18 mouse cellular contexts compared by ENCODE assay signal in the genomic region with DNA sequence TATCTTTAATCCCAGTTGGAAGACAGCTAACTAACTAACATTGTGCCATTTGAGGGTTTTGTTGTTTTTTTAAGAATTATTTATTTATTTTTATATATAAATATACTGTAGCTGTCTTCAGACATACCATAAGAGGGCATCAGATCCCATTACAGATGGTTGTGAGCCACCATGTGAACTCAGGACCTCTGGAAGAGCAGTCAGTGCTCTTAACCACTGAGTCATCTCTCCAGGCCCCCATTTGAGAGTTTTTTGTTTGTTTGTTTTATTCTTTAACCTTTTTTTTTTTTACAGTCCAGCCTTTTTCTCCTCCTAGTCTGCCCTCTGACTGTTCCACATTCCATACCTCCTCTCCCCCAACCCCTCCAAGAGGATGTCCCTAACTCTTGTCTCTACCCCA. TPM values are rescaled to one million over a fixed set of nuclear protein-coding genes. Genes with fewer than 3 reads are reported as not detected.
"Had no signal": no experiment of that assay in that cellular context is flagged by ENCODE, and none has a peak within 500 bp of the region (broad histone marks: within the 10 kb centered on the region; RNA-seq: fewer than 3 reads in every experiment).

No protein-coding gene starts in this region.

- H3K9ac ChIP-seq: liver, embryonic 15.5 days; liver, postnatal 0 days; lung, embryonic 15.5 days; midbrain, embryonic 12.5 days; neural tube, embryonic 12.5 days; stomach, embryonic 15.5 days had no signal

- DNase-seq: liver, postnatal 0 days; lung, adult 2 months; lung, postnatal 14 days; lung, postnatal 36 days; midbrain, embryonic 14.5 days; right cerebral cortex, postnatal 14 days; thymus, adult 2 months; thymus, postnatal 25 days; thymus, postnatal 4 days had no signal

- H3K27ac ChIP-seq: liver, embryonic 15.5 days; lung, embryonic 15.5 days; macrophage; midbrain, embryonic 12.5 days; neural tube, embryonic 12.5 days; stomach, embryonic 15.5 days; stomach, postnatal 0 days had no signal

- H3K9me3 ChIP-seq: liver, embryonic 15.5 days; lung, embryonic 15.5 days; megakaryocyte, embryonic 14.5 days; midbrain, embryonic 12.5 days; neural tube, embryonic 12.5 days; stomach, embryonic 15.5 days had no signal

- H3K27me3 ChIP-seq: liver, embryonic 15.5 days; lung, embryonic 15.5 days; midbrain, embryonic 12.5 days; neural tube, embryonic 12.5 days; stomach, embryonic 15.5 days had no signal

- H3K4me2 ChIP-seq: liver, embryonic 15.5 days; lung, embryonic 15.5 days; midbrain, embryonic 12.5 days; neural tube, embryonic 12.5 days; stomach, embryonic 15.5 days had no signal

- ATAC-seq: liver, postnatal 0 days; lung, postnatal 0 days had no signal

- H3K4me3 ChIP-seq: liver, embryonic 15.5 days; lung, embryonic 15.5 days; megakaryocyte, embryonic 14.5 days; midbrain, embryonic 12.5 days; neural tube, embryonic 12.5 days; stomach, embryonic 15.5 days had no signal

RNA-seq across cellular contexts. Expression of gene Eps8l2, which starts 8.0 kb away (rescaled TPM):
- polyA plus RNA-seq: macrophage had no signal

RNA-seq across cellular contexts. Expression of gene Drd4, which starts 38.9 kb away (rescaled TPM):
- polyA plus RNA-seq: liver, embryonic 15.5 days; liver, postnatal 0 days; lung, adult 2 months; macrophage had no signal

RNA-seq across cellular contexts. Expression of gene Sct, which starts 51.8 kb away (rescaled TPM):
- polyA plus RNA-seq: liver, postnatal 0 days; lung, adult 2 months; macrophage had no signal
